Mouse (Mus musculus): ENCODE data around the gene Fancc.

Gene Fancc

GRCm38 (mm10) chr13:63421225-63421624 lies 75.9 kb downstream of the Fancc start:
- DNase-seq (ENCODE audit: low spot score in 2 of 2) = no peak

- DNase-seq (ENCODE audit: low spot score in 2 of 2) = no peak
Observed at GRCm38 (mm10) chr13:63418148-63418547, 78.9 kb downstream of the Fancc start.

- DNase-seq (ENCODE audit: low spot score in 2 of 2) = no peak
Observed at GRCm38 (mm10) chr13:63416824-63417223, 80.3 kb downstream of the Fancc start.

- DNase-seq (ENCODE audit: low spot score in 2 of 2) = no peak
Observed at GRCm38 (mm10) chr13:63412662-63413061, 84.4 kb downstream of the Fancc start.

GRCm38 (mm10) chr13:63411310-63412022 lies 85.6 kb downstream of the Fancc start:
- DNase-seq (ENCODE audit: low spot score in 2 of 2) = no peak

- DNase-seq (ENCODE audit: low spot score in 2 of 2) = no peak
Observed at GRCm38 (mm10) chr13:63410578-63411298, 86.3 kb downstream of the Fancc start.

GRCm38 (mm10) chr13:63405151-63405550 lies 91.9 kb downstream of the Fancc start:
- no peak for DNase-seq (ENCODE audit: low spot score in 2 of 2)

- DNase-seq (ENCODE audit: low spot score in 2 of 2) = no peak
Observed at GRCm38 (mm10) chr13:63404657-63405056, 92.4 kb downstream of the Fancc start.

- no peak for DNase-seq (ENCODE audit: low spot score in 2 of 2)
Observed at GRCm38 (mm10) chr13:63402823-63403222, 94.3 kb downstream of the Fancc start.

GRCm38 (mm10) chr13:63400069-63400468 lies 97.0 kb downstream of the Fancc start:
- DNase-seq (ENCODE audit: low spot score in 2 of 2) = no peak

GRCm38 (mm10) chr13:63397420-63397819 lies 99.7 kb downstream of the Fancc start:
- no peak for DNase-seq (ENCODE audit: low spot score in 2 of 2)

GRCm38 (mm10) chr13:63394304-63395063 lies 102.6 kb downstream of the Fancc start:
- DNase-seq (ENCODE audit: low spot score in 2 of 2) = no peak

GRCm38 (mm10) chr13:63385234-63385633 lies 111.8 kb downstream of the Fancc start:
- DNase-seq (ENCODE audit: low spot score in 2 of 2) = no peak

- no peak for DNase-seq (ENCODE audit: low spot score in 2 of 2)
Observed at GRCm38 (mm10) chr13:63384775-63385174, 112.3 kb downstream of the Fancc start.

GRCm38 (mm10) chr13:63382206-63382605 lies 114.9 kb downstream of the Fancc start:
- DNase-seq (ENCODE audit: low spot score in 2 of 2) = no peak

GRCm38 (mm10) chr13:63373460-63374166 lies 123.5 kb downstream of the Fancc start:
- DNase-seq (ENCODE audit: low spot score in 2 of 2) = no peak

- DNase-seq (ENCODE audit: low spot score in 2 of 2) = no peak
Observed at GRCm38 (mm10) chr13:63361755-63362154, 135.3 kb downstream of the Fancc start.

- no peak for DNase-seq (ENCODE audit: low spot score in 2 of 2)
Observed at GRCm38 (mm10) chr13:63360111-63360885, 136.8 kb downstream of the Fancc start.

- no peak for DNase-seq (ENCODE audit: low spot score in 2 of 2)
Observed at GRCm38 (mm10) chr13:63359393-63359792, 137.7 kb downstream of the Fancc start.

GRCm38 (mm10) chr13:63356558-63356957 lies 140.5 kb downstream of the Fancc start:
- peak; percentile 58 to 76 for DNase-seq (ENCODE audit: low spot score in 2 of 2)

- DNase-seq (ENCODE audit: low spot score in 2 of 2) = no peak
Observed at GRCm38 (mm10) chr13:63356101-63356500, 141.0 kb downstream of the Fancc start.
